Mouse (Mus musculus) E14TG2a.4 (cell line): ENCODE results near the gene Nxpe4.

Experiments
- CTCF ChIP-seq: conservative IDR thresholded peaks from 2 replicates; pipeline ENCODE4 v1.5.1; 2014; ENCODE audit warnings: low read length
- NANOG ChIP-seq: IDR thresholded peaks from 2 replicates; pipeline ENCODE4 v1.6.1; 2014; ENCODE audit warnings: borderline replicate concordance, low read length, mixed read lengths
- POU5F1 ChIP-seq: IDR thresholded peaks from 2 replicates; pipeline ENCODE4 v1.6.1; 2014; ENCODE audit warnings: low read length, borderline replicate concordance

- TF ChIP-seq CTCF = no peak
- no peak for TF ChIP-seq NANOG
- no peak for TF ChIP-seq POU5F1
Measured at GRCm38 (mm10) chr9:48403590-48404209, 241.9 kb downstream of the Nxpe4 start.
